8 mouse cellular contexts compared by ENCODE assay signal in the genomic region with DNA sequence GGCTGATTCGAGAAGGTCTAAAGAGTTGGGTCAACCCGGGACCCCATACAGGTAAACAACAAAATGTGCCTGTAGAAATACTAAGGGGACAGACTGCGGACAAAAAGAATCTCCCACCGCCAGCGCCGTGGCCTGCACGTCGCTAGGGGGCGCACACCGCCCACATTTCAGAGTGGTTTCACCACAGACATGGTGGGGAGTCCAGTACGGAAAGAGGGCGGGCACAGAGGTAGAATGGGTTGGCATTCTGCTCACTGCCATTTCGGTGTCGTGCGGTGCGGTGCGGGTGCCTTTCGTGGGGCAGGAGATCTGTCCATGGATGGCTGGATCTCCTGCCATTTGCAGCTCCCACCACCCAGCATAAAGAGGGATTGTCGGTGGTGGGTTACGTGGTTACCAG. TPM values are rescaled to one million over a fixed set of nuclear protein-coding genes. Genes with fewer than 3 reads are reported as not detected.
DNase-seq lines count a peak whose midpoint lies in the region; ATAC-seq and TF ChIP-seq lines count a peak whose summit lies in the region.

No protein-coding gene starts in this region.

- H3K9ac ChIP-seq in MEL (ENCODE audit: control insufficient read depth, low read depth, low read length, poor library complexity, severe bottlenecking) = no peak overlapping the region
- peak overlapping the region; percentile 81 for H3K9ac ChIP-seq in hindbrain, embryonic 11.5 days (ENCODE audit: low read depth, low read length)

- no peak overlapping the region for H3K27ac ChIP-seq in MEL (ENCODE audit: control insufficient read depth, low read depth, low read length)
- H3K27ac ChIP-seq in hindbrain, embryonic 11.5 days (ENCODE audit: low read depth, low read length) = peak overlapping the region; percentile 62; the same call in 1 of the 2 replicates

- TF ChIP-seq CTCF in MEL (IDR thresholded peaks at IDR 0.05 in 2 of 3, conservative IDR thresholded peaks at IDR 0.05 in 1 of 3; ENCODE audit: control insufficient read depth in 1 of 3, insufficient read depth in 1 of 3, low read depth in 2 of 3, low read length in 3 of 3, poor library complexity in 1 of 3, severe bottlenecking in 1 of 3) = peak in 1 of 3 experiments; percentile 33; a peak in 1 of 6 replicates

- no peak for DNase-seq in MEL (ENCODE audit: low read depth, low spot score)
- DNase-seq in cerebellum, adult 9-10 months = peak; percentile 89
- DNase-seq in frontal cortex, adult 2 months (ENCODE audit: extremely low spot score in 1 of 2, low spot score in 1 of 2) = peak; percentile 70 to 94
- peak; percentile 94 for DNase-seq in hindbrain, embryonic 11.5 days (ENCODE audit: low spot score)
- DNase-seq in layer of hippocampus, postnatal 10 days (ENCODE audit: low spot score in 2 of 2) = peak; percentile 94
- DNase-seq in lung, postnatal 10 days = peak; percentile 94
- peak; percentile 85 for DNase-seq in ovary, postnatal 14 days (ENCODE audit: low spot score)
- peak; percentile 88 for DNase-seq in thymus, postnatal 14 days

- no peaks in the 10 kb centered on the region for H3K79me2 ChIP-seq in MEL (ENCODE audit: control insufficient read depth, insufficient read depth, low read length, poor library complexity)

- no peaks in the 10 kb centered on the region for H3K36me3 ChIP-seq in MEL (ENCODE audit: control insufficient read depth in 1 of 2, insufficient read depth in 2 of 2, low read length in 2 of 2)
- peaks cover 8% of the 10 kb centered on the region for H3K36me3 ChIP-seq in hindbrain, embryonic 11.5 days (ENCODE audit: control insufficient read depth, insufficient read depth, low read length)

- TF ChIP-seq RAD21 in MEL (IDR thresholded peaks at IDR 0.05; ENCODE audit: low read depth, low read length) = peak; percentile 1; the same call in 1 of the 2 replicates

- H3K4me2 ChIP-seq in hindbrain, embryonic 11.5 days (replicated peaks; ENCODE audit: low read depth, low read length) = peak overlapping the region; percentile 91

- 0 out of 2 replicates have a peak, but pooled peaks have one; percentile 15 for ATAC-seq in hindbrain, embryonic 11.5 days (ENCODE audit: low FRiP score)

- H3K4me3 ChIP-seq in MEL (ENCODE audit: control insufficient read depth in 1 of 2, insufficient read depth in 1 of 2, low read depth in 2 of 2, low read length in 2 of 2) = no peak overlapping the region
- H3K4me3 ChIP-seq in hindbrain, embryonic 11.5 days (ENCODE audit: low read depth, low read length) = peak overlapping the region; percentile 66

- WGBS in hindbrain, embryonic 11.5 days = 2% methylated on average over 20 of the region's 20 CpGs

- H3K4me1 ChIP-seq in MEL (ENCODE audit: control insufficient read depth in 1 of 2, insufficient read depth in 2 of 2, low read length in 2 of 2) = no peaks in the 10 kb centered on the region
- H3K4me1 ChIP-seq in hindbrain, embryonic 11.5 days (replicated peaks; ENCODE audit: control insufficient read depth, insufficient read depth, low read length) = peaks cover 18% of the 10 kb centered on the region

- no peak for TF ChIP-seq EP300 in MEL (IDR thresholded peaks at IDR 0.05; ENCODE audit: low read depth in 1 of 2, low read length in 2 of 2)

- no peaks in the 10 kb centered on the region for H3K27me3 ChIP-seq in MEL (ENCODE audit: control insufficient read depth in 1 of 2, insufficient read depth in 2 of 2, low read length in 2 of 2)
- peaks cover 8% of the 10 kb centered on the region for H3K27me3 ChIP-seq in hindbrain, embryonic 11.5 days (ENCODE audit: control insufficient read depth, insufficient read depth, low read length)

- TF ChIP-seq POLR2A in MEL (IDR thresholded peaks at IDR 0.05; ENCODE audit: control insufficient read depth in 1 of 2, insufficient read depth in 1 of 2, low read depth in 1 of 2, low read length in 2 of 2, poor library complexity in 1 of 2) = no peak

- no peaks in the 10 kb centered on the region for H3K9me3 ChIP-seq in MEL (replicated peaks; ENCODE audit: insufficient read depth, low read length)
- no peaks in the 10 kb centered on the region for H3K9me3 ChIP-seq in hindbrain, embryonic 11.5 days (ENCODE audit: control insufficient read depth, low read length)

TF ChIP-seq in MEL, 35 proteins besides CTCF, POLR2A, EP300 and RAD21:
- TF ChIP-seq NRF1 (IDR thresholded peaks at IDR 0.05; ENCODE audit: insufficient read depth, low read depth, low read length, poor library complexity, severe bottlenecking) (no peak), SMC3 (IDR thresholded peaks at IDR 0.05; ENCODE audit: low read depth, low read length) (no peak), MEF2A (IDR thresholded peaks at IDR 0.05; ENCODE audit: extremely low read depth, insufficient replicate concordance, low read depth, low read length, poor library complexity, severe bottlenecking) (no peak), TCF12 (IDR thresholded peaks at IDR 0.05; ENCODE audit: low read depth, low read length) (no peak), POLR2AphosphoS2 (IDR thresholded peaks at IDR 0.05; ENCODE audit: low read length) (no peak), MAZ (IDR thresholded peaks at IDR 0.05; ENCODE audit: low read depth, low read length) (no peak), ZKSCAN1 (IDR thresholded peaks at IDR 0.05; ENCODE audit: low read depth, low read length) (no peak), JUND (IDR thresholded peaks at IDR 0.05; ENCODE audit: low read depth, low read length) (no peak), CHD1 (IDR thresholded peaks at IDR 0.05; ENCODE audit: low read depth, low read length) (no peak), POLR2AphosphoS5 (IDR thresholded peaks at IDR 0.05; ENCODE audit: borderline replicate concordance, low read depth, low read length) (no peak)

RNA-seq across cellular contexts. Expression of gene Ccnd1, which starts 2.2 kb away (rescaled TPM):
- 0.08 and 0.13 TPM in 2 replicates for total RNA-seq in MEL (2012; rRNA removed)
- under 1 TPM in 1 of 2 experiments, not detected in 1; 0.38 TPM for polyA plus RNA-seq in MEL (2012; ENCODE audit: insufficient read depth in 1 of 2, insufficient read length in 2 of 2, low read depth in 1 of 2, low replicate concordance in 2 of 2, missing spikeins in 1 of 2)
- 29.8 and 36.6 TPM in 2 replicates for polyA plus RNA-seq in frontal cortex, adult 2 months (2012; rRNA removed)
- polyA plus RNA-seq in hindbrain, embryonic 11.5 days (2014; fragmentation: Nextera tagmentation; extraction: Ambion mirVana) = 185 and 200 TPM in 2 replicates
- 10 to 100 TPM; 27.7 to 37.3 TPM for total RNA-seq in layer of hippocampus, postnatal 10 days (2021)

RNA-seq across cellular contexts. Expression of gene LTO1, which starts 22.6 kb away (rescaled TPM):
- 10.5 and 18.1 TPM in 2 replicates for total RNA-seq in MEL (2012; rRNA removed)
- 10 to 100 TPM in 1 of 2 experiments, not detected in 1; 18.4 TPM for polyA plus RNA-seq in MEL (2012; ENCODE audit: insufficient read depth in 1 of 2, insufficient read length in 2 of 2, low read depth in 1 of 2, low replicate concordance in 2 of 2, missing spikeins in 1 of 2)
- 36.5 and 44.2 TPM in 2 replicates for polyA plus RNA-seq in frontal cortex, adult 2 months (2012; rRNA removed)
- 27.3 and 28.9 TPM in 2 replicates for polyA plus RNA-seq in hindbrain, embryonic 11.5 days (2014; fragmentation: Nextera tagmentation; extraction: Ambion mirVana)
- total RNA-seq in layer of hippocampus, postnatal 10 days (2021) = 10 to 100 TPM; 27.8 to 32.4 TPM

RNA-seq across cellular contexts. Expression of gene Fgf15, which starts 41.2 kb away (rescaled TPM):
- 11.7 and 19.1 TPM in 2 replicates for total RNA-seq in MEL (2012; rRNA removed)
- polyA plus RNA-seq in MEL (2012; ENCODE audit: insufficient read depth in 1 of 2, insufficient read length in 2 of 2, low read depth in 1 of 2, low replicate concordance in 2 of 2, missing spikeins in 1 of 2) = 10 to 100 TPM in 1 of 2 experiments, not detected in 1; 16.6 TPM
- not detected in 2 replicates for polyA plus RNA-seq in frontal cortex, adult 2 months (2012; rRNA removed)
- polyA plus RNA-seq in hindbrain, embryonic 11.5 days (2014; fragmentation: Nextera tagmentation; extraction: Ambion mirVana) = 60.2 and 68.2 TPM in 2 replicates
- total RNA-seq in layer of hippocampus, postnatal 10 days (2021) = not detected

Comparison
In these comparisons a context has a peak if more than half of its experiments do, and no peak if none do; other contexts are left out.
1. RNA of gene Ccnd1, which starts 2.2 kb away (polyA plus RNA-seq): 185 to 200 TPM in hindbrain, embryonic 11.5 days and 29.8 to 36.6 TPM in frontal cortex, adult 2 months; 0.38 TPM in MEL; every median in the first group is over 10 times any median in the second.
2. RNA of gene Fgf15, which starts 41.2 kb away (polyA plus RNA-seq): 60.2 to 68.2 TPM in hindbrain, embryonic 11.5 days and 16.6 TPM in MEL; not detected in frontal cortex, adult 2 months; every median in the first group is over 10 times any median in the second.